Mouse (Mus musculus): ENCODE measurements around the gene Gm17720.

GRCm38 (mm10) chr8:110119715-110120114 lies 17.2 kb upstream of the Gm17720 start:
- TF ChIP-seq POLR2A (IDR thresholded peaks at IDR 0.05; ENCODE audit: borderline replicate concordance, insufficient read depth, low read length) (no peak), CTCF (IDR thresholded peaks at IDR 0.05; ENCODE audit: borderline replicate concordance, insufficient read depth, low read depth, low read length) (peak; percentile 82)
